Mouse (Mus musculus) limb, embryonic 14.5 days (tissue): ENCODE results near the gene Itga7. TPM values are rescaled to one million over a fixed set of nuclear protein-coding genes. Genes with fewer than 3 reads are reported as not detected.

Experiments used
- ATAC-seq: fragments of 200-750 bp; cut with Nextera tagmentation; 2 replicates; pipeline ENCODE4 v1.8.0; 2017; ENCODE audit warnings: low read depth, moderate number of reproducible peaks, moderate TSS enrichment; ENCODE audit not compliant: low FRiP score
- DNase-seq: peaks from one replicate; pipeline ENCODE4 v3.0.0-alpha.2; 2015; ENCODE audit warnings: low spot score
- H3K27ac ChIP-seq: fragments of 300-500 bp; sonication (generic); replicated peaks from 2 replicates; pipeline ENCODE4 v1.5.1; 2014; ENCODE audit warnings: low read depth, mild to moderate bottlenecking, low read length, moderate library complexity, mixed read lengths
- H3K27me3 ChIP-seq: fragments of 300-500 bp; sonication (generic); 2 replicates; pipeline ENCODE4 v1.6.1; 2014; ENCODE audit warnings: low read length, mixed read lengths; ENCODE audit not compliant: control insufficient read depth, insufficient read depth
- H3K36me3 ChIP-seq: fragments of 300-500 bp; sonication (generic); 2 replicates; pipeline ENCODE4 v1.6.1; 2014; ENCODE audit warnings: mild to moderate bottlenecking, low read length, moderate library complexity, mixed read lengths; ENCODE audit not compliant: control insufficient read depth, insufficient read depth
- H3K4me1 ChIP-seq: fragments of 300-500 bp; sonication (generic); 2 replicates; pipeline ENCODE4 v1.6.1; 2014; ENCODE audit warnings: antibody characterized with exemption, low read length, mixed read lengths; ENCODE audit not compliant: control insufficient read depth, insufficient read depth
- H3K4me2 ChIP-seq: fragments of 300-500 bp; sonication (generic); replicated peaks from 2 replicates; pipeline ENCODE4 v1.6.1; 2014; ENCODE audit warnings: low read depth, mild to moderate bottlenecking, low read length, moderate library complexity; ENCODE audit not compliant: severe bottlenecking
- H3K4me3 ChIP-seq: fragments of 300-500 bp; sonication (generic); replicated peaks from 2 replicates; pipeline ENCODE4 v1.5.1; 2014; ENCODE audit warnings: low read length
- H3K9ac ChIP-seq: fragments of 300-500 bp; sonication (generic); 2 replicates; pipeline ENCODE4 v1.6.1; 2014; ENCODE audit warnings: mild to moderate bottlenecking, low read depth, low read length, moderate library complexity; ENCODE audit not compliant: severe bottlenecking
- H3K9me3 ChIP-seq: fragments of 300-500 bp; sonication (generic); 2 replicates; pipeline ENCODE4 v1.6.1; 2016; ENCODE audit warnings: low read length; ENCODE audit not compliant: control insufficient read depth
- POLR2A ChIP-seq: fragments of 200-500 bp; IDR thresholded peaks from 2 replicates; pipeline ENCODE4 v1.8.0; 2012; ENCODE audit warnings: inconsistent platforms, mild to moderate bottlenecking, moderate library complexity, borderline replicate concordance; ENCODE audit not compliant: insufficient read depth, insufficient read length; ENCODE audit errors: extremely low read depth
- WGBS: fragments of 180-500 bp; shearing (Covaris S2); extraction: QIAGEN DNeasy Blood & Tissue Kit; methylation state at CpG from one replicate; pipeline ENCODE4 v1.1.7; 2014; 5-methylcytosine and 5-hydroxymethylcytosine counted together
- polyA plus RNA-seq, 2 experiments: library from polyadenylated mRNA; depleted of rRNA in 1 of 2; stranded (reverse) in 1 of 2; unstranded in 1 of 2; fragments of >200 nt; fragmentation: Nextera tagmentation in 1 of 2; extraction: Ambion mirVana in 1 of 2; gene quantifications; 2 replicates each; pipeline versions ENCODE4 v1.2.1 to v1.2.3; 2012 to 2014

The Itga7 gene
- polyA plus RNA-seq, 2 experiments, result 11.5 to 22.3 TPM

DNA sequence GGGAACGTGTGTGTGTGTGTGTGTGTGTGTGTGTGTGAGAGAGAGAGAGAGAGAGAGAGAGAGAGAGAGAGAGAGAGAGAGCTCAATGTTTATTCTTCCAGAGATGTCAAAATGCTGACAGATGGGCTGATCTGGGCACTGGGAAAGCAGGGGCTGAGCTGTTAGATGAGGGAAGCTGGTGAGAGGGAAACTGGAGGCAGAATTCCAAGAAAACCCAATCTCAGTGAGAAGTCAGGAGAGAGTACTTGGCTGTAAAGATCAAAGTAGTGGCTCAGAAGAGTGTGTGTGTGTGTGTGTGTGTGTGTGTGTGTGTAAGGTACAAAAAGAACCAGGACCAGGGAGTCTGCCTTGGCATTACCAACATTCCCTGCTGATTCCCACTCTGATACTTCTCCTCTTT, 36.1 kb upstream of the Itga7 start:
- Histone ChIP-seq H3K9ac (no peak overlapping the region), H3K27ac (no peak overlapping the region), H3K4me3 (no peak overlapping the region), H3K9me3 (no peaks in the 10 kb centered on the region), H3K4me2 (no peak overlapping the region), H3K4me1 (peaks cover 8% of the 10 kb centered on the region), H3K27me3 (peaks cover 5% of the 10 kb centered on the region; the same call in 1 of the 2 replicates), H3K36me3 (no peaks in the 10 kb centered on the region)
- no peak for DNase-seq
- TF ChIP-seq POLR2A, result no peak
- 13% methylated on average over 1 of the region's 1 CpGs for WGBS
- ATAC-seq, result no peak

DNA sequence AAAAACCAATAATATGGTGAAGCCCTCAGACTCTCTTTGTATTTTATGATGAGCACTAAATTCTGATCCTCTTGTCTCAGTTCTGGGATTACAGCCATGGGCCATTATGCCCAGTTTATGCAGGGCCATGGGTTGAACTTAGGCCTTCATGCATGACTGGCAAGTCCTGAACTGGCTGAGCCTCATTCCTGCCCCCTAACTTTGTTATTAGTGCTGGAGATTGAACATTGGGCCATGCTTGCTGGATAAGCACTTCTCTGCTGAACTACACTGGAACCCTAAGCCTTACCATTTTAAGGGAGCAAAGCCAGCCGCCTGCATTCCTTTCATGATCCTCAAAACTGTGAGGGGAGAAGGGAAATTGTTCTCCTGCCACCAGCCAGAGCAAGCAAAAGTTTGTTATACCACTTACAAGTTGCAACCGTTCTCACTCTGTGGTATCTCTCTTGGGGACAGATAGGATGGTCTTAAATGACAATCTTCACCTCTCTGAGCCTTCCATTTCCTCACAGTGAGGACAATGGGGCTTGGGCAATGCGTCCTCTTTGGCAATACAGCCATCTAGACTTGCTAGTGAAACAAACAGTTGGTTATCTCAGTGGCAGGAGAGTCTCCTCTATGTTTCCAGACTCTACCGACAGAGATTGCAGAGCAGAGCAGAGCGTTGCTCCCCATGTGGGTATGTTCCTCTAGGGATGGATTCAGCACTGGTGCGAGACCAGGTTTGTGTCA, 33.7 kb upstream of the Itga7 start:
- no peak for TF ChIP-seq POLR2A
- H3K27me3 ChIP-seq, result peaks cover 5% of the 10 kb centered on the region; the same call in 1 of the 2 replicates
- no peak overlapping the region for H3K9ac ChIP-seq
- H3K36me3 ChIP-seq, result no peaks in the 10 kb centered on the region
- H3K4me2 ChIP-seq, result no peak overlapping the region
- DNase-seq (no peak), ATAC-seq (no peak)
- no peak overlapping the region for H3K27ac ChIP-seq
- WGBS, result 82% methylated on average over 6 of the region's 6 CpGs
- peaks cover 8% of the 10 kb centered on the region for H3K4me1 ChIP-seq
- no peaks in the 10 kb centered on the region for H3K9me3 ChIP-seq
- H3K4me3 ChIP-seq, result no peak overlapping the region

DNA sequence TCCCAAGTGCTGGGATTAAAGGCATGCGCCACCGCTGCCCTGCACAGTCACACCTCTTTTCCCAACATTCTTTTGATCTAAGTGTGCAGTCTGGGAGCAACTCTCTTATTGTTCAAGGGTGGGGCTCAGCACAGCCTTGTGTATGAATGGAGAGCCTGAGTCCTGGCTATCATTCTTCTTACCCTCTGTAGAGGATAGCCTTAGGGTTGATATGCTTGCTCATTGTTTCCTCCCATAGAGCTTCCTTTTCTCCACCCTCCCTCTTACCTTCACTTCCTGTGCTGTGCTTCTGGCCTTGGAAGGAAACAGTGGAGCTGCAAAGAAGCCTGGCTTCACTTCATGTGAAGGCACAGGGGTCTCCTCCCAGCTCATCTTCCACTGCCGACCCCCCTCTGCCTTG, 32.9 kb upstream of the Itga7 start, which contains the start of gene Cd63:
TSS of gene Cd63 (plus strand) at position 292 of the 400 bp plus-strand sequence.
- Histone ChIP-seq H3K4me1 (peaks cover 8% of the 10 kb centered on the region), H3K27me3 (peaks cover 5% of the 10 kb centered on the region; the same call in 1 of the 2 replicates), H3K36me3 (no peaks in the 10 kb centered on the region), H3K4me2 (no peak within 1 kb of the TSS), H3K4me3 (no peak within 1 kb of the TSS), H3K27ac (no peak within 1 kb of the TSS), H3K9me3 (no peaks in the 10 kb centered on the region), H3K9ac (no peak within 1 kb of the TSS)
- no peak for DNase-seq
- 85% methylated on average over 3 of the region's 3 CpGs for WGBS
- ATAC-seq, result no peak
- TF ChIP-seq POLR2A, result no peak

DNA sequence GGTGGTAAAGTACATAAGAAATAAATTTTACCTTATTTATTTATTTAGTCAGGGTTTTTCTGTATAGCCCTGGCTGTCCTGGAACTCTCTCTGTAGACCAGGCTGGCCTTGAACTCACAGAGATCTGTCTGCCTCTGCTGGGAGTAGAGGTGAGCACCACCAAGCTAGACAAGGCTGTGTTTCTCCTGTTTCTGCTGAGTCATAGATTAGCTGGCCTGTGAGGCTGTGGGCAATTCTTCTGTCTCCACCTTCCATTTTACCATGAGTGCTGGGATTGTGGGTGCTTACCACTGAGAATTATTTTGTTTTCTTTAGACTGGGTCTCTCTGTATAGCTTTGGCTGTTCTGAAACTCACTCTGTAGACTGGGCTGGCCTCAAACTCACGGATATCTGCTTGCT, 32.2 kb upstream of the Itga7 start:
- Histone ChIP-seq H3K9ac (no peak overlapping the region), H3K27me3 (no peaks in the 10 kb centered on the region), H3K4me3 (no peak overlapping the region), H3K4me1 (peaks cover 8% of the 10 kb centered on the region), H3K4me2 (no peak overlapping the region), H3K36me3 (no peaks in the 10 kb centered on the region), H3K9me3 (no peaks in the 10 kb centered on the region), H3K27ac (no peak overlapping the region)
- WGBS, result 86% methylated on average over 1 of the region's 1 CpGs
- no peak for ATAC-seq
- no peak for TF ChIP-seq POLR2A
- DNase-seq, result no peak

DNA sequence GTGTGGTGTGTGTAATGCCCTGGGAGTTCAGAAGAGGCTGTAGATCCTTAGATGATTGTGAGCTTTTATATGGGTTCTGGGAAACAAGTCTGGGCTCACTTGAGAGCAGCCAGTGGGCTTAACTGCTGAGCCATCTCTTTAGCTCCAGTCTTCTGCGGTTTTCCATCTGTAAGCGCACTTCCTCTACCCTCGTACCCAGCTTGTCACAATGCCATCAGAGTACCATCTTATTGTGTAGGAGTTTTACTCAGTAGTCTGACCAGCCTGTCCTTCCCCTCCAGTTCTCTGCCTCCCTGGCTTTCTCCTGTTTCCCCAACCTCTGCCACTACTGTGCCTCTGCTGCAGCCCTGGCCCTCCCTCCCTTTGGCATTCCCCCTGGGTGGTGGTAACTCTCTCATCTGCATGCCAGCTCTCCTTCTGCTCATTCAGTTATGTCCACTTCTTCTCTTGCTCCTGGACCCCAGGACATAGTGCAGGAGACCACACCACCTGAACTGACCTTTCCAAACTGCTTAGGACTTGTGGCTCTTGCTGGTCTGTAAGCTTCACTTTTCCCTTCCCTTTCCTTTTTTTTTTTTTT, 31.1 kb upstream of the Itga7 start:
- DNase-seq, result no peak
- H3K27me3 ChIP-seq, result no peaks in the 10 kb centered on the region
- H3K27ac ChIP-seq, result no peak overlapping the region

More for the DNA sequence above, 31.1 kb upstream of the Itga7 start:
- H3K4me2 ChIP-seq, result no peak overlapping the region
- WGBS, result 64% methylated on average over 3 of the region's 3 CpGs
- no peak for TF ChIP-seq POLR2A
- H3K4me1 ChIP-seq, result no peaks in the 10 kb centered on the region
- no peaks in the 10 kb centered on the region for H3K36me3 ChIP-seq
- no peak overlapping the region for H3K4me3 ChIP-seq
- no peak overlapping the region for H3K9ac ChIP-seq
- H3K9me3 ChIP-seq, result no peaks in the 10 kb centered on the region
- ATAC-seq, result no peak
